Mouse (Mus musculus): Measurements from ENCODE around the gene Aifm2. TPM values are rescaled to one million over a fixed set of nuclear protein-coding genes. Genes with fewer than 3 reads are reported as not detected.

The Aifm2 gene
- polyA plus RNA-seq, 2 experiments, result 12.9 to 14.9 TPM

GRCm38 (mm10) chr10:61675935-61676334 is 39.1 kb upstream of the Aifm2 start:
- DNase-seq (ENCODE audit: low spot score) (no peak), ATAC-seq (ENCODE audit: low FRiP score, low read depth) (no peak)
- Histone ChIP-seq H3K4me2 (replicated peaks; ENCODE audit: low read depth, low read length, severe bottlenecking) (no peak overlapping the region), H3K9ac (ENCODE audit: low read depth, low read length, severe bottlenecking) (no peak overlapping the region), H3K36me3 (ENCODE audit: control insufficient read depth, insufficient read depth, low read length) (peaks cover 37% of the 10 kb centered on the region), H3K9me3 (ENCODE audit: control insufficient read depth, low read length) (no peaks in the 10 kb centered on the region), H3K4me1 (ENCODE audit: control insufficient read depth, insufficient read depth, low read length) (no peaks in the 10 kb centered on the region), H3K4me3 (replicated peaks; ENCODE audit: low read length) (no peak overlapping the region), H3K27me3 (ENCODE audit: control insufficient read depth, insufficient read depth, low read length) (no peaks in the 10 kb centered on the region), H3K27ac (replicated peaks; ENCODE audit: low read depth, low read length) (no peak overlapping the region)
- TF ChIP-seq POLR2A (IDR thresholded peaks at IDR 0.05; ENCODE audit: borderline replicate concordance, extremely low read depth, insufficient read depth, insufficient read length), result no peak
- WGBS, result 84% methylated on average over 3 of the region's 3 CpGs

DNA sequence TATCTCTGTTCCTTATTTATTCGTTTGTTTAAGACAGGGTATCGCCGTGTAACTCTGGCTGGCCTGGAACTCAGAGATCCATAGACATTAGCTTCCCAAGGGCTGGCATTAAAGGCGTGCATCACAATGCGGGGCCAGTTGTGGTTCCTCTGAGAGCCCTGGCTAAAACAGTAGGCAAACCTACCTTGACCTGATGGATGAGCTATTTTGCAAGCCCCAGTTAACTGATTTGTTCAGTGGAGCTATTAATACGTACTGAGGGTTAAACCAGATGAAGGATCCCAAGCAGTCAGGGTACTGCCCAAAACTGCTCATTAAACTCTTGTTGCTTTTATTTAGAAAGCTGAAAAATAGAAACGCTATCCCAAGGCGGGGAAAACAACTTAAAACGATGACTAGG is 35.5 kb upstream of the Aifm2 start:
- Histone ChIP-seq H3K9me3 (ENCODE audit: control insufficient read depth, low read length) (no peaks in the 10 kb centered on the region), H3K27me3 (ENCODE audit: control insufficient read depth, insufficient read depth, low read length) (no peaks in the 10 kb centered on the region), H3K4me2 (replicated peaks; ENCODE audit: low read depth, low read length, severe bottlenecking) (peak overlapping the region; percentile 62), H3K9ac (ENCODE audit: low read depth, low read length, severe bottlenecking) (peak overlapping the region; percentile 95), H3K36me3 (ENCODE audit: control insufficient read depth, insufficient read depth, low read length) (peaks cover 14% of the 10 kb centered on the region), H3K27ac (replicated peaks; ENCODE audit: low read depth, low read length) (peak overlapping the region; percentile 92), H3K4me3 (replicated peaks; ENCODE audit: low read length) (peak overlapping the region; percentile 96), H3K4me1 (ENCODE audit: control insufficient read depth, insufficient read depth, low read length) (peaks cover 7% of the 10 kb centered on the region)
- ATAC-seq (ENCODE audit: low FRiP score, low read depth) (peak; percentile 6; the same call in 1 of the 2 replicates), DNase-seq (ENCODE audit: low spot score) (peak; percentile 9)
- no peak for TF ChIP-seq POLR2A (IDR thresholded peaks at IDR 0.05; ENCODE audit: borderline replicate concordance, extremely low read depth, insufficient read depth, insufficient read length)
- WGBS, result 32% methylated on average over 9 of the region's 9 CpGs

- DNase-seq (ENCODE audit: low spot score) (peak; percentile 97), ATAC-seq (ENCODE audit: low FRiP score, low read depth) (peak; percentile 99)
- peaks cover 14% of the 10 kb centered on the region for H3K36me3 ChIP-seq (ENCODE audit: control insufficient read depth, insufficient read depth, low read length)
- H3K9ac ChIP-seq (ENCODE audit: low read depth, low read length, severe bottlenecking), result peak within 1 kb of the TSS; percentile 95
- peaks cover 7% of the 10 kb centered on the region for H3K4me1 ChIP-seq (ENCODE audit: control insufficient read depth, insufficient read depth, low read length)
- WGBS, result under 1% methylated on average over 49 of the region's 84 CpGs
- H3K27me3 ChIP-seq (ENCODE audit: control insufficient read depth, insufficient read depth, low read length), result no peaks in the 10 kb centered on the region
- H3K4me3 ChIP-seq (replicated peaks; ENCODE audit: low read length), result peak within 1 kb of the TSS; percentile 96
- TF ChIP-seq POLR2A (IDR thresholded peaks at IDR 0.05; ENCODE audit: borderline replicate concordance, extremely low read depth, insufficient read depth, insufficient read length), result peak; percentile 83; the same call in 1 of the 2 replicates
- peak within 1 kb of the TSS; percentile 77 for H3K4me2 ChIP-seq (replicated peaks; ENCODE audit: low read depth, low read length, severe bottlenecking)
- no peaks in the 10 kb centered on the region for H3K9me3 ChIP-seq (ENCODE audit: control insufficient read depth, low read length)
- peak within 1 kb of the TSS; percentile 92 for H3K27ac ChIP-seq (replicated peaks; ENCODE audit: low read depth, low read length)
Observed at GRCm38 (mm10) chr10:61680015-61680913, 34.8 kb upstream of the Aifm2 start, which contains the start of gene Sar1a. Sar1a (plus strand) TSS chr10:61680299.

DNA sequence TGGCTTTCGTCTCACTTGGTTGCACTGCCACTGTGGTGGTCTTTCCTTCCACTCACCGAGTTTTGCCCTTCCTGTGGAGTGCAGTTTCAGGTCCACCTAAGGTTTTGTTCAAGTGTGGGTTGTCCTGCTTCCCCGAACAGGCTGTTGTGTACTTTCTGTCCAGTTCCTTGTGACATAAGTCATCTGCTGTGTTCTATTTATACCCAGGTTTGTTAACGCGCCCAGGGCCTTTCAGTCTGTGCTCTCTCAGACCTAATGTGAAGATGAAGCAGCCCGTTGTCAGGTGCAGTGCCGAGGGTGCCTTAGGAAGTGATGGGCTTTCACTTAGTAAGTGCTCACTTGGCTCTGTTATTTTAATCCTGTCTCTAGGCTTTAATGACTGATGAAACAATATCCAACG is 25.7 kb upstream of the Aifm2 start:
- no peak overlapping the region for H3K4me2 ChIP-seq (replicated peaks; ENCODE audit: low read depth, low read length, severe bottlenecking)
- no peaks in the 10 kb centered on the region for H3K4me1 ChIP-seq (ENCODE audit: control insufficient read depth, insufficient read depth, low read length)
- no peak overlapping the region for H3K27ac ChIP-seq (replicated peaks; ENCODE audit: low read depth, low read length)
- no peak overlapping the region for H3K9ac ChIP-seq (ENCODE audit: low read depth, low read length, severe bottlenecking)
- 89% methylated on average over 8 of the region's 8 CpGs for WGBS
- peaks cover 88% of the 10 kb centered on the region for H3K36me3 ChIP-seq (ENCODE audit: control insufficient read depth, insufficient read depth, low read length)
- no peak for DNase-seq (ENCODE audit: low spot score)
- no peaks in the 10 kb centered on the region for H3K9me3 ChIP-seq (ENCODE audit: control insufficient read depth, low read length)
- ATAC-seq (ENCODE audit: low FRiP score, low read depth), result no peak
- TF ChIP-seq POLR2A (IDR thresholded peaks at IDR 0.05; ENCODE audit: borderline replicate concordance, extremely low read depth, insufficient read depth, insufficient read length), result no peak
- no peaks in the 10 kb centered on the region for H3K27me3 ChIP-seq (ENCODE audit: control insufficient read depth, insufficient read depth, low read length)
- no peak overlapping the region for H3K4me3 ChIP-seq (replicated peaks; ENCODE audit: low read length)

GRCm38 (mm10) chr10:61693563-61693962 is 21.5 kb upstream of the Aifm2 start:
- peaks cover 14% of the 10 kb centered on the region for H3K4me1 ChIP-seq (ENCODE audit: control insufficient read depth, insufficient read depth, low read length)
- no peaks in the 10 kb centered on the region for H3K27me3 ChIP-seq (ENCODE audit: control insufficient read depth, insufficient read depth, low read length)
- no peak overlapping the region for H3K27ac ChIP-seq (replicated peaks; ENCODE audit: low read depth, low read length)
- H3K9me3 ChIP-seq (ENCODE audit: control insufficient read depth, low read length), result no peaks in the 10 kb centered on the region
- H3K4me3 ChIP-seq (replicated peaks; ENCODE audit: low read length), result no peak overlapping the region
- no peak overlapping the region for H3K9ac ChIP-seq (ENCODE audit: low read depth, low read length, severe bottlenecking)
- no peak for TF ChIP-seq POLR2A (IDR thresholded peaks at IDR 0.05; ENCODE audit: borderline replicate concordance, extremely low read depth, insufficient read depth, insufficient read length)
- ATAC-seq (ENCODE audit: low FRiP score, low read depth) (no peak), DNase-seq (ENCODE audit: low spot score) (no peak)
- peaks cover 51% of the 10 kb centered on the region for H3K36me3 ChIP-seq (ENCODE audit: control insufficient read depth, insufficient read depth, low read length)
- no peak overlapping the region for H3K4me2 ChIP-seq (replicated peaks; ENCODE audit: low read depth, low read length, severe bottlenecking)
- WGBS, result 63% methylated on average over 4 of the region's 4 CpGs
